Mouse (Mus musculus): ENCODE data around the gene Tdrd9. TPM values are rescaled to one million over a fixed set of nuclear protein-coding genes. Genes with fewer than 3 reads are reported as not detected.

Gene Tdrd9
- polyA plus RNA-seq, 1 experiment = not detected

DNA sequence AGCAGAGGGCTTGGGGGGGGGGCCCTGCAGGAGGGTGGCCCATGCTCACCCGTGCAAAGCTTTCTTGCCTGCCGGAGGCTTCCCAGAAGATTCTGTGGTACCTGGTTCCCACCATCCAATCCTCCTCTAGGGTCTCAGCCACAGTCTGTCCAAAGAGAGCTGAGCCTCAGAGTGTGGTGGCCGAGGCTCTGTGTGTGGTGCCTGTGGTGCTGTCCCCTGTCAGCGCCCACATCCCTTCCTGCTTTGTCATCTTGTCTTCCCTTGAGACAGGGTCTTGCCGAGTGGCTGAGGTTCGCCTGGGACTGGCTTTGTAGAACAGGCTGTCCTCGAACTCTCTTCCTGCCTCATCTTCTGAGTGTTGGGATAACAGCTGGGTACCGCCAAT is 125.4 kb downstream of the Tdrd9 start:
- Histone ChIP-seq H3K27ac (ENCODE audit: insufficient read depth, low read length) (no peak overlapping the region), H3K4me3 (ENCODE audit: insufficient read depth, low read length) (no peak overlapping the region), H3K4me1 (ENCODE audit: control insufficient read depth, insufficient read depth, low read length) (no peaks in the 10 kb centered on the region)
- no peak for TF ChIP-seq POLR2A (IDR thresholded peaks at IDR 0.05; ENCODE audit: low read depth, low read length)
- TF ChIP-seq CTCF (IDR thresholded peaks at IDR 0.05; ENCODE audit: borderline replicate concordance, insufficient read depth, low read length) = no peak

DNA sequence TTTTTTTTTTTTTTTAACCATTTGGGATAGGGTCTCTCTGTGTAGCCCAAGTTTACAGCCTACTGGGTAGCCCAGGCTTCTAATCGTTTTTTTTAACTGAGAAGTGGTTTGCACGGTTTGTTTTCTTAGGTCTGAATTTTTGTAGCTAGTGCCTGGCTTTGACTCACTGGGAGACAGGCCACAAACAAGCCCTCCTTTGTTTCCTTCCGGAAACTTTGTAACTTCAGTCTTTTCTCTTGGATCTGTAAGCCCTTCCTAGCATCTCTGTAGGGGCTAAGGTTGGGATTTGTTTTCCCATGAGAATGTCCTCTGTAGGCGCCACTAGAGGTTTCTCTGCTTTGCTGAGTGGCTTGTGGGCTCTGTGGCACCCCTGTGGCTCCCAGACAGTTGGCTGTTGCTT is 128.7 kb downstream of the Tdrd9 start:
- H3K27ac ChIP-seq (ENCODE audit: insufficient read depth, low read length) = no peak overlapping the region
- TF ChIP-seq POLR2A (IDR thresholded peaks at IDR 0.05; ENCODE audit: low read depth, low read length) (no peak), CTCF (IDR thresholded peaks at IDR 0.05; ENCODE audit: borderline replicate concordance, insufficient read depth, low read length) (no peak)
- no peaks in the 10 kb centered on the region for H3K4me1 ChIP-seq (ENCODE audit: control insufficient read depth, insufficient read depth, low read length)
- no peak overlapping the region for H3K4me3 ChIP-seq (ENCODE audit: insufficient read depth, low read length)

DNA sequence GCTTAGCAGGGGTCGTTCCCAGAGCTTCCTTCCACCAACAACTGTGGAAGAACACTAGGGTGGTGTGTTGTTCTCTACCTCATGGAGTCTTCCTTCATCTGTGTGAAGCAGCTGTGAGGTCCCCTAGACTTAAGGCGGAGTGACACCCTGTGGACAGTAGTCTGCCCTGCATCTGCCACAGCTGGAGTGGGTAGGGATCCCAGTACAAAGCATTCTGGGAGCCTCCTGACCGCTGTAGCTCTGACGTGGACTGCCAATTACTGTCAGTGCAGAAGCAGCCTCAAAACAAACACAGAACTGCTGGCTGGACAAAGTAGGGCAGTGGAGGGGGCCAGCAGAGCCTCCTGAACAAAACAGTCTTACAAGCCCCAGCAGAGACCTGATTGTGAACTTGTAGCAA is 129.7 kb downstream of the Tdrd9 start:
- TF ChIP-seq CTCF (IDR thresholded peaks at IDR 0.05; ENCODE audit: borderline replicate concordance, insufficient read depth, low read length) (no peak), POLR2A (IDR thresholded peaks at IDR 0.05; ENCODE audit: low read depth, low read length) (no peak)
- H3K27ac ChIP-seq (ENCODE audit: insufficient read depth, low read length) = no peak overlapping the region
- H3K4me3 ChIP-seq (ENCODE audit: insufficient read depth, low read length) = no peak overlapping the region
- no peaks in the 10 kb centered on the region for H3K4me1 ChIP-seq (ENCODE audit: control insufficient read depth, insufficient read depth, low read length)

DNA sequence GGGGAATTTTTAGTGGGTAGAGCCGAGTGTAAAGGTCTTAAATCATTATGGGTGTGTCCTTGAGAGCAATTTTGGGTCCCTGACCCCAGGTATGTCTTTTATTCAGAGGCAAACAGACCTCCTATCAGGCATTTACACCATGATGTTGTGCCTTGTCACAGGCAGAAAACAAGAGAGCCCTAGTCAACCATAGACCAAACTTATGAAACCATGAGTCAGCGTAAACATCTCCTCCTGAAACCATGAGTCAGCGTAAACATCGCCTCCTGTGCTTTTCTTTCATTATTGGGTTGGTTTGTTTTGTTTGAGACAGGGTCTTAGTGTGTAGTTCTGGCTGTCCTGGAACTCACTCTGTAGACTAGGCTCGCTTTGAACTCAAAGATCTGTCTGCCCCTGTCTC is 131.8 kb downstream of the Tdrd9 start:
- TF ChIP-seq POLR2A (IDR thresholded peaks at IDR 0.05; ENCODE audit: low read depth, low read length) (no peak), CTCF (IDR thresholded peaks at IDR 0.05; ENCODE audit: borderline replicate concordance, insufficient read depth, low read length) (no peak)
- H3K4me3 ChIP-seq (ENCODE audit: insufficient read depth, low read length) = no peak overlapping the region
- no peaks in the 10 kb centered on the region for H3K4me1 ChIP-seq (ENCODE audit: control insufficient read depth, insufficient read depth, low read length)

DNA sequence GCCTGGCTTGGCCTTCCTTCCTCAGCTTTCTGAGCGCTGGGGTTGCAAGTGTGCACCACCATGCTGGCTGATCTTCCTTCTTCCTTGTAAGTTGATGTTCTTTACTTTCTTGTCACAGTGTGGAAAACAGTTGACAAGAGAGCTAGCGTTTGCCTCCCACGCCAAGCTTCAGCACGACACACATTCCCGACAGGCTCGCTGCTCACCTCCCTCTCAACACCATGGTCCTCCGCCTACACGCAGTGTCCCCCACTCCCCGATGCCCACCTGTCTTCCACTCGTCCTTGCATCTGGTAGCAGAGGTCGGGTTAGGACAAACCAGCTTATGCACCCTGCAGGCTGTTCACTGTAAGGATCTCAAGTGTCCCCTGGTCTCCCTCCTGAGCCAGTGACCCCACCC is 133.5 kb downstream of the Tdrd9 start:
- Histone ChIP-seq H3K4me3 (ENCODE audit: insufficient read depth, low read length) (no peak overlapping the region), H3K27ac (ENCODE audit: insufficient read depth, low read length) (no peak overlapping the region), H3K4me1 (ENCODE audit: control insufficient read depth, insufficient read depth, low read length) (no peaks in the 10 kb centered on the region)
- TF ChIP-seq POLR2A (IDR thresholded peaks at IDR 0.05; ENCODE audit: low read depth, low read length) = no peak

More for the DNA sequence above, 131.8 kb downstream of the Tdrd9 start:
- H3K27ac ChIP-seq (ENCODE audit: insufficient read depth, low read length) = no peak overlapping the region

DNA sequence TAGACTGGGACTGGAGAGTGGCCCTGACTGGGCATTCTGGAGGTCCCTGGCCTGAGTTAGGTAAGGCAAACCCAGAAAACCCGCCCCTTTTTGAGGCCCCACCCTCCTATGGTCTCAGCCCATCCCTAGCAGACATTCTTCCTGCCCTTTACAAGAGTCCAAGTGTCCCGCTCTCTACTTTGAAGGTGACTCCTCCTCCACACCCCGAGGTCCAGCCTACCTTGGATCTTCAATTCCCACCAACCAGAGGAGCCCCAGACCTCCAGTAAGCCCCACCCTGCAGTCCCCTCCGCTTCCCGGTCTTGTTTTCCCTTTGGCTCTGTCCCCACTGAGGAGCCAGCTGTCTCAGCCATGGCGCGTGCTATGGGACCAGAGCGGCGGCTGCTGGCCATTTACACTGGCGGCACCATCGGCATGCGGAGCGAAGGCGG is 135.2 kb downstream of the Tdrd9 start, which contains the start of gene Aspg:
Aspg (plus strand) TSS at position 139 of the 431 bp plus-strand sequence.
- no peaks in the 10 kb centered on the region for H3K4me1 ChIP-seq (ENCODE audit: control insufficient read depth, insufficient read depth, low read length)
- H3K27ac ChIP-seq (ENCODE audit: insufficient read depth, low read length) = no peak within 1 kb of the TSS
- peak within 1 kb of the TSS; percentile 6; the same call in 1 of the 2 replicates for H3K4me3 ChIP-seq (ENCODE audit: insufficient read depth, low read length)
- TF ChIP-seq POLR2A (IDR thresholded peaks at IDR 0.05; ENCODE audit: low read depth, low read length) (no peak), CTCF (IDR thresholded peaks at IDR 0.05; ENCODE audit: borderline replicate concordance, insufficient read depth, low read length) (no peak)

DNA sequence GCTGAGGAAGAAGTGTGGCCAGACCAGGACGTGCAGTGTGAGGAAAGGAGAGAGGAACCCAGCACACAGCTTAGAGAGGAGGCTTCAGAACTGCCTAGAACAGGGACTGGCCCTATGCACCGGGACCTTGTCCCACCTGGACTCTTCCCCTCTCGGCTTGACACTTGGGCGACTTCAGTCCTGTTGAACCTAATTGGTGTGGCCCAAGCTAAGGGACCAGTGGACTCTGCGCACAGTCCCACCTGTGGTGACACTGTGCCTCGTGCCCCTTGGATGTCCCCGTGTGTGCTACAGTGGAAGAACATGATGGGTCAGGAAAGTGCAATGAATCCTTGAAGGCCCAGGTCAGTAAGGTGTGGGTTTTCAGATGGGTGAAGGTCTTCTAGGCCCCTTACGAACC is 136.3 kb downstream of the Tdrd9 start:
- TF ChIP-seq CTCF (IDR thresholded peaks at IDR 0.05; ENCODE audit: borderline replicate concordance, insufficient read depth, low read length) (no peak), POLR2A (IDR thresholded peaks at IDR 0.05; ENCODE audit: low read depth, low read length) (no peak)
- no peak overlapping the region for H3K4me3 ChIP-seq (ENCODE audit: insufficient read depth, low read length)

DNA sequence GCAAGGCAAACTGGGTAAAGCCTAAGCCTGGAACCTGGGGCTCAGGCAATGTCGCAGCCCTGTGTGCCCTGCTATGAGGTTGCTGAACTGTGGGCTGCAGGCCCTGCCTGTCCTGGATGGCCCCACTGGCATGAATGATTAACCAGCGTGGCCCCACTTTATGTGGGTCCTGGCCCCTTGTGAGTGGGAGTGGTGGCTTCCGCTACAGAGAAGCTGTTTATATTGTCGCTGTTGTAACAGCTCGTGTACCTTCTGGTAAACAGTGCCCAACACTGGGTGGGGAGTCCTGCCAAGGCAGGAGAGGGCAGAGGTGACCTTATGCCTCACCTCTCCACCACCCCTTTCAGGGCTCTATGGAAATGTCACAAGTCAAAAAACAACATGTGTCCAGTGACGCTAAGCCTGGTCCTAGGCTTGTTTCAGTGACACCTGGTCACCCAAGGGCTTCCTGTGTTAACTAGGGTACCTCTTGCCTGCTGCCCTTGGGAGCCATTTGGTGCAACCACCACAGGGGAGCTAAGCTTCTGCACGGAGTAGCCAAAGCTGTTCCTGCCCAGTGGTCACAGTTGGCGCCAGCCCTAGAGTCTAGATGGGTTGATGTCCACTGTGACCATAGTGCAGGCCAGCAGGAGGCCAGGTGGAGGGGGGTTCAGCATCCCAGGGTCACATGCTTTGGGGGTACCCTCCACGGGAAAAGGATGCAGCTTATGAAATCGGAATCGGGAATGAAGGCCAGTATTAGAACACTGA is 137.5 kb downstream of the Tdrd9 start:
- Histone ChIP-seq H3K4me3 (ENCODE audit: insufficient read depth, low read length) (no peak overlapping the region), H3K27ac (ENCODE audit: insufficient read depth, low read length) (no peak overlapping the region), H3K4me1 (ENCODE audit: control insufficient read depth, insufficient read depth, low read length) (no peaks in the 10 kb centered on the region)
- TF ChIP-seq POLR2A (IDR thresholded peaks at IDR 0.05; ENCODE audit: low read depth, low read length) = no peak
- no peak for TF ChIP-seq CTCF (IDR thresholded peaks at IDR 0.05; ENCODE audit: borderline replicate concordance, insufficient read depth, low read length)

More for the DNA sequence above, 136.3 kb downstream of the Tdrd9 start:
- H3K4me1 ChIP-seq (ENCODE audit: control insufficient read depth, insufficient read depth, low read length) = no peaks in the 10 kb centered on the region
- no peak overlapping the region for H3K27ac ChIP-seq (ENCODE audit: insufficient read depth, low read length)

DNA sequence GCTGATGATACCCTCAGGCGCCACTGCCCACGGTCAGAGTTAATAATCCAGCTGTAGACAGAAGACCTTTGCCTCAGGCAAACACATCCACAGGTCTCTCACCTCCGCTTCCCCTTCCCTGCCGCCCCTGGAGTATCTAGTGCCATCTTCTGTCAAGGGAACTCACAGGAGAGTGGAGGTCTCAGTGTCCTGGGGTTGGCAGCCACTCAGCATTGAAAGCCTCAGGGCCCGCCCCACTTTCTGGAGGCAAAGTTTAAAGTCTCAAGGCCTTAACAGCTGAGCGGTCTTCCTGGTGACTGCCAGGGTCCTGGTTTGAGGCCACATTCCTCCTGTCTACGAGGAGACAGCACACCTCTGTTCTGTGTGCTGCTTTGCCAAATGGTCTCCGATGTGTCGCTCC is 138.3 kb downstream of the Tdrd9 start:
- H3K4me1 ChIP-seq (ENCODE audit: control insufficient read depth, insufficient read depth, low read length) = no peaks in the 10 kb centered on the region
- TF ChIP-seq POLR2A (IDR thresholded peaks at IDR 0.05; ENCODE audit: low read depth, low read length) (no peak), CTCF (IDR thresholded peaks at IDR 0.05; ENCODE audit: borderline replicate concordance, insufficient read depth, low read length) (no peak)
- no peak overlapping the region for H3K27ac ChIP-seq (ENCODE audit: insufficient read depth, low read length)
- H3K4me3 ChIP-seq (ENCODE audit: insufficient read depth, low read length) = no peak overlapping the region

DNA sequence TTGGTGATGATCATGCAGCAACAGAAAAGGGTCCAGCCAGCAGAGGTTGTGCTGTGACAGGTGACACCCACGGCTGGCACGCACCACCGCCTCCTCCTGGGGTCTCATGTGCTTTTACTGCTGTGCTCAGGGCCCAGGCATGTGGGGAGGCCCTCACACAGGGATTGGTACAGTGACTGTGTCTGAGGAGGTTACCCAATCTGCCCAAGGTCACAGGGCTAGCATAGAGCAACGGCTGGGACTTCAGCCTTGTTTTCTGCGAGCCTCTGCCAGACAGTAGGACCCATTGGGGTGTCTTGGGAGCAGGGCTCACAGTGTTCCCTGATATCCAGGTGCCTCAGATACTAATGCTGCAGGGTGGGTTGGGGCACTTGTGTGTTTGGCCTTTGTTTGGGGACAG is 140.0 kb downstream of the Tdrd9 start:
- TF ChIP-seq CTCF (IDR thresholded peaks at IDR 0.05; ENCODE audit: borderline replicate concordance, insufficient read depth, low read length) (no peak), POLR2A (IDR thresholded peaks at IDR 0.05; ENCODE audit: low read depth, low read length) (no peak)
- no peak overlapping the region for H3K4me3 ChIP-seq (ENCODE audit: insufficient read depth, low read length)
- no peaks in the 10 kb centered on the region for H3K4me1 ChIP-seq (ENCODE audit: control insufficient read depth, insufficient read depth, low read length)
- H3K27ac ChIP-seq (ENCODE audit: insufficient read depth, low read length) = no peak overlapping the region

All from embryonic fibroblast, embryonic 13.5 days (primary cell).